Mouse (Mus musculus) cerebellum, adult 2 months (tissue): ENCODE results near the gene Gm38431.

Experiments used
- CTCF ChIP-seq: fragments of 200-500 bp; IDR thresholded peaks from 2 replicates; pipeline ENCODE4 v1.5.1; 2011; ENCODE audit warnings: low read depth, mild to moderate bottlenecking, control low read depth, low read length, moderate library complexity, borderline replicate concordance; ENCODE audit not compliant: insufficient read depth
- POLR2A ChIP-seq: fragments of 200-500 bp; IDR thresholded peaks from 2 replicates; pipeline ENCODE4 v1.6.1; 2011; ENCODE audit warnings: low read length, control low read depth, borderline replicate concordance; ENCODE audit not compliant: insufficient read depth

GRCm38 (mm10) chr9:21126259-21126627 lies 34.4 kb upstream of the Gm38431 start:
- TF ChIP-seq POLR2A (no peak), CTCF (no peak)
